Mouse (Mus musculus): ENCODE results near the gene Samhd1. TPM values are rescaled to one million over a fixed set of nuclear protein-coding genes. Genes with fewer than 3 reads are reported as not detected.
A peak's percentile ranks its signal among the peaks of the same experiment; 100 is the strongest.

Gene Samhd1
- 9.5 and 11.1 TPM in 2 replicates for polyA plus RNA-seq (2015; fragmentation: Nextera tagmentation; extraction: Ambion mirVana)

DNA sequence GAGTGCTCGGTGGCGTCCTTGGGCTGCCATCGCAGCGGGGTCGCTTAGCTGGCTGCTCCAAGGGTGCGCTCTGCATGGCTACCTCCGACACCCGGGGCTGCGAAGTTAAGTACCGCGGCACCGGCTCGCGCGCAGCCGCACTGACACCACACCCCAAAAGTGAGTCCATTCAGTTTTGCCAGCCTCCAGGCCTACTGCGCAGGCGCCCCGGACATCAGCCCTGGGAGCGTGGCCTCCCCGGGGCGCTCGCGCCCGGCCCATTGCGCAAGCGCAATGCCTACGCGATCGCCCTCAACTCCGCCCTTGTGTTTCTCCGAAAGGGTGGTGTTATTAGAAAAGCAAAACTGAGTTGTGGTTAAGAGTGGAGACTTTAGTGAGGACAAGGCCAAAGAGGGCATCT lies at the start of gene Samhd1:
Gene Samhd1, minus strand, starts transcription at position 252 of the 400 bp plus-strand sequence.
- Histone ChIP-seq H3K4me3 (ENCODE audit: low read length) (peak within 1 kb of the TSS; percentile 62), H3K36me3 (ENCODE audit: control insufficient read depth, insufficient read depth, low read length) (no peaks in the 10 kb centered on the region), H3K9me3 (ENCODE audit: control insufficient read depth, low read length) (no peaks in the 10 kb centered on the region), H3K27me3 (replicated peaks; ENCODE audit: control insufficient read depth, insufficient read depth, low read length) (no peaks in the 10 kb centered on the region), H3K4me2 (ENCODE audit: low read length) (peak within 1 kb of the TSS; percentile 98), H3K4me1 (ENCODE audit: control insufficient read depth, insufficient read depth, low read depth, low read length) (peaks cover 4% of the 10 kb centered on the region), H3K27ac (ENCODE audit: low read depth, low read length) (peak within 1 kb of the TSS; percentile 41), H3K9ac (ENCODE audit: low read depth, low read length) (peak within 1 kb of the TSS; percentile 71)
- WGBS, result under 1% methylated on average over 32 of the region's 32 CpGs
- peak; percentile 94 for ATAC-seq

DNA sequence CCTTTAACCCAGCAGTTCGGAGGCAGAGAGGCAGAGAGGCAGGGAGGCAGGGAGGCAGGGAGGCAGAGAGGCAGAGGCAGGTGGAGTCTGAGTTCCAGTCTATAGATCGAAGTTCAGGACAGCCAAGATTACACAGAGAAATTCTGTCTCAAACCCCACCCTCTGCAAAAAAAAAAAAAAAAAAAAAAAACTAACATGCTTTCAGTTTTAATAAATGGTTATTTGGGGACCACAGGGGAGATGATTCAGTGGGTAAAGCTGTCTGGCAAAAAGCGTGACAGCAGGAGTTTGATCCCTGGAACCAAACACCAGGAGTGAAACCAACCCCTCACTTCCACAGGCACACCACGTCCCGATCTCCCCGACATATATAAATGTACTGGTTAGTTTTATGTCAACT lies 43.1 kb upstream of the Samhd1 start:
- Histone ChIP-seq H3K27ac (ENCODE audit: low read depth, low read length) (no peak overlapping the region), H3K36me3 (ENCODE audit: control insufficient read depth, insufficient read depth, low read length) (0 out of 2 replicates have a peak, but pooled peaks cover 2% of the 10 kb centered on the region), H3K9me3 (ENCODE audit: control insufficient read depth, low read length) (no peaks in the 10 kb centered on the region), H3K27me3 (replicated peaks; ENCODE audit: control insufficient read depth, insufficient read depth, low read length) (no peaks in the 10 kb centered on the region), H3K9ac (ENCODE audit: low read depth, low read length) (no peak overlapping the region), H3K4me3 (ENCODE audit: low read length) (no peak overlapping the region), H3K4me1 (ENCODE audit: control insufficient read depth, insufficient read depth, low read depth, low read length) (no peaks in the 10 kb centered on the region), H3K4me2 (ENCODE audit: low read length) (no peak overlapping the region)
- no peak for ATAC-seq
- WGBS, result 88% methylated on average over 6 of the region's 6 CpGs

DNA sequence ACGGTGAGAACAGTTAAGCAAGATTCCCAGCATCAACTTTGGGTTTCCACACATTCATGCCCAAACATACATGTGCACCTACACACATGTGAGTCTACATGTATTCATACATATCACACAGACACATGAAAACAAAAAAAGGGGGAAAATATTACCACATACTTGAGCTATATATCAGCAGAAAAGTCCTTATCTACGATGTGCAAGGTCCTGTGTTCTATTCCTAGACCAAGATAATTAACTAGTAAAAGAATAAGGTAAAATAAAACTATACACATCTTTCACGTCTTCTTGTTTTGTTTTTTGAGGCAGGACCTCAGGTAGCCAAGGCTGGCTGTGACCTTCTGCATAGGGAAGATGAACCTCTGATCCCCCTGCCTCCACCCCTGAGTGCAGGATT lies 41.2 kb upstream of the Samhd1 start:
- H3K36me3 ChIP-seq (ENCODE audit: control insufficient read depth, insufficient read depth, low read length), result 0 out of 2 replicates have a peak, but pooled peaks cover 2% of the 10 kb centered on the region
- H3K4me2 ChIP-seq (ENCODE audit: low read length), result no peak overlapping the region
- no peak for ATAC-seq
- H3K4me3 ChIP-seq (ENCODE audit: low read length), result no peak overlapping the region
- H3K9ac ChIP-seq (ENCODE audit: low read depth, low read length), result no peak overlapping the region
- no peaks in the 10 kb centered on the region for H3K9me3 ChIP-seq (ENCODE audit: control insufficient read depth, low read length)
- no peaks in the 10 kb centered on the region for H3K27me3 ChIP-seq (replicated peaks; ENCODE audit: control insufficient read depth, insufficient read depth, low read length)
- no peak overlapping the region for H3K27ac ChIP-seq (ENCODE audit: low read depth, low read length)
- 95% methylated on average over 3 of the region's 3 CpGs for WGBS
- H3K4me1 ChIP-seq (ENCODE audit: control insufficient read depth, insufficient read depth, low read depth, low read length), result no peaks in the 10 kb centered on the region

DNA sequence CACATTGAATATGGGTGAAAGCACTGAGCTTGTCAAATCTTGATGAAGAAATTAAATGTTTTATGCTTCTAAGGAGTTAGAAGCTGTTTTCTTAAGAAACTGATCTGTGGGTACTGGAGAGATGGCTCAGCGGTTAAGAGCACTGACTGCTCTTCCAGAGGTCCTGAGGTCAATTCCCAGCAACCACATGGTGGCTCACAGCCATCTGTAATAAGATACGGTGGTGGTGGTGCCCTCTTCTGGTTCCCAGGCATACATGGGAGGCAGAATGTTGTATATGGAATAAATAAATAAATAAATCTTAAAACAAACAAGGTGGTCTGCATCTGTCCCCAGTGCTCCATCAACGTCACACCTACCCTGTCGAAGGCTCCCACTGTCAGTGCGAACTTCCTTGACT lies 39.4 kb upstream of the Samhd1 start:
- Histone ChIP-seq H3K4me2 (ENCODE audit: low read length) (no peak overlapping the region), H3K27me3 (replicated peaks; ENCODE audit: control insufficient read depth, insufficient read depth, low read length) (no peaks in the 10 kb centered on the region), H3K4me3 (ENCODE audit: low read length) (no peak overlapping the region), H3K36me3 (ENCODE audit: control insufficient read depth, insufficient read depth, low read length) (0 out of 2 replicates have a peak, but pooled peaks cover 2% of the 10 kb centered on the region), H3K9ac (ENCODE audit: low read depth, low read length) (no peak overlapping the region), H3K27ac (ENCODE audit: low read depth, low read length) (no peak overlapping the region), H3K4me1 (ENCODE audit: control insufficient read depth, insufficient read depth, low read depth, low read length) (no peaks in the 10 kb centered on the region; the same call in 1 of the 2 replicates), H3K9me3 (ENCODE audit: control insufficient read depth, low read length) (no peaks in the 10 kb centered on the region)
- WGBS, result 78% methylated on average over 5 of the region's 5 CpGs
- no peak for ATAC-seq

DNA sequence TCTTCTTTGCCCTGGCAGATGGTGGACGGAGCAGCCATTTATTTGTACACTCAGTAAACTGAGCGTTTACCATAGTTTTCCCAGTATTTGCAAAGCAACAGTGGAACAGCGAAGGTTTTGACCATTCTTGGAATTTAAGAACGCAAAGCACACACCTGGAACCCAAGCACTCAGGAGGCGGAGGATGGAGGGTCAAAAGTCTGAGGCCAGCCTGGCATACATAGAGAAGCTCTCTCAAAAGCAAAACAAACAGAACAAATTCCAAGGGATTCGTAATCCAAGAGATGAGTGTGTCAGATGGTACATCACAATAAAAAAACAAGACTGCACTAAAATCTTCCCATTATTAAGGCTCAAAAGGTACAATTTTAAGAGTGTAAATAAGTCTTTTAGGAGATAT lies 38.5 kb upstream of the Samhd1 start:
- 97% methylated on average over 6 of the region's 6 CpGs for WGBS
- Histone ChIP-seq H3K4me2 (ENCODE audit: low read length) (no peak overlapping the region), H3K27me3 (replicated peaks; ENCODE audit: control insufficient read depth, insufficient read depth, low read length) (no peaks in the 10 kb centered on the region)

DNA sequence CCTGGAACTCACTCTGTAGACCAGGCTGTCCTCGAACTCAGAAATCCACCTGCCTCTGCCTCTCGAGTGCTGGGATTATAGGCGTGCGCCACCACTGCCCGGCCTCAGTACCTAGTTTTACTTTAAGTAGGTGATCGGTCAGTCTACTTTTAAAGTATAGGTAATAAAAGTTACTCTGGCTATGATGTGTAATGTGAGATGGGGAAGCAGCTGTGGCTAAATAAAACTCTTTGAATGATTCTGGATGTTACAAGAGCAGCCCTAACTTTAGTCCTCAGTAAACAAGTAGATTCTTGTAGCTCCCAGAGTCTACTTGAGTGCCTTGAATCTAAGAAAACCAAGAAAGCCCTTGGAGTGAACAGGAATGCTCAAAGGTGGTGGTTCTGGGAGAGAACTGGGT lies 37.9 kb upstream of the Samhd1 start:
- Histone ChIP-seq H3K9ac (ENCODE audit: low read depth, low read length) (no peak overlapping the region), H3K4me1 (ENCODE audit: control insufficient read depth, insufficient read depth, low read depth, low read length) (no peaks in the 10 kb centered on the region; the same call in 1 of the 2 replicates), H3K4me2 (ENCODE audit: low read length) (no peak overlapping the region), H3K9me3 (ENCODE audit: control insufficient read depth, low read length) (no peaks in the 10 kb centered on the region), H3K27ac (ENCODE audit: low read depth, low read length) (no peak overlapping the region), H3K4me3 (ENCODE audit: low read length) (no peak overlapping the region), H3K27me3 (replicated peaks; ENCODE audit: control insufficient read depth, insufficient read depth, low read length) (no peaks in the 10 kb centered on the region), H3K36me3 (ENCODE audit: control insufficient read depth, insufficient read depth, low read length) (0 out of 2 replicates have a peak, but pooled peaks cover 2% of the 10 kb centered on the region)
- ATAC-seq, result no peak
- WGBS, result 99% methylated on average over 6 of the region's 6 CpGs

More for the DNA sequence above, 38.5 kb upstream of the Samhd1 start:
- no peaks in the 10 kb centered on the region; the same call in 1 of the 2 replicates for H3K4me1 ChIP-seq (ENCODE audit: control insufficient read depth, insufficient read depth, low read depth, low read length)
- no peak for ATAC-seq
- H3K9ac ChIP-seq (ENCODE audit: low read depth, low read length), result no peak overlapping the region
- 0 out of 2 replicates have a peak, but pooled peaks cover 2% of the 10 kb centered on the region for H3K36me3 ChIP-seq (ENCODE audit: control insufficient read depth, insufficient read depth, low read length)
- H3K27ac ChIP-seq (ENCODE audit: low read depth, low read length), result no peak overlapping the region
- no peaks in the 10 kb centered on the region for H3K9me3 ChIP-seq (ENCODE audit: control insufficient read depth, low read length)
- no peak overlapping the region for H3K4me3 ChIP-seq (ENCODE audit: low read length)

DNA sequence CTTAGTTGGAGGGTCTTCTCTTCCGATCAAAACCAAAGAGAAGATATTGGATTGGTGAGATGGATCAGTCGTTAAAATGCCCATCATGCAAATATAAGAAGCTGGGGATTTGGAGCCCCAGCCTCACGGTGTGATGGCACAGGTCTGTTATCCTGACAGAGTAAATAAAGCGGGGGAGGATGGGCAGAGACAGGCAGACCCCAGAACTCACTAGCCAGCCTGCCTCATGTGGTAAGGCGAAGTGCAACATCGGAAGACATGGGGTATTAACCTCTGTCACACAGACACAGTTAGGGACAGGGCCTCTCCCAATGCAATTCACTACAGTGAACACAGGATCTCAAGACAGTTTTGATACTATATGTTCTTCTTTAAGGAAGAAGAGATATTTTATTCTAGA lies 35.6 kb upstream of the Samhd1 start:
- Histone ChIP-seq H3K4me3 (ENCODE audit: low read length) (no peak overlapping the region), H3K9me3 (ENCODE audit: control insufficient read depth, low read length) (no peaks in the 10 kb centered on the region), H3K27me3 (replicated peaks; ENCODE audit: control insufficient read depth, insufficient read depth, low read length) (no peaks in the 10 kb centered on the region), H3K9ac (ENCODE audit: low read depth, low read length) (no peak overlapping the region), H3K27ac (ENCODE audit: low read depth, low read length) (no peak overlapping the region), H3K4me2 (ENCODE audit: low read length) (no peak overlapping the region), H3K4me1 (ENCODE audit: control insufficient read depth, insufficient read depth, low read depth, low read length) (no peaks in the 10 kb centered on the region; the same call in 1 of the 2 replicates), H3K36me3 (ENCODE audit: control insufficient read depth, insufficient read depth, low read length) (0 out of 2 replicates have a peak, but pooled peaks cover 2% of the 10 kb centered on the region)
- no peak for ATAC-seq
- WGBS, result 33% methylated on average over 6 of the region's 6 CpGs

DNA sequence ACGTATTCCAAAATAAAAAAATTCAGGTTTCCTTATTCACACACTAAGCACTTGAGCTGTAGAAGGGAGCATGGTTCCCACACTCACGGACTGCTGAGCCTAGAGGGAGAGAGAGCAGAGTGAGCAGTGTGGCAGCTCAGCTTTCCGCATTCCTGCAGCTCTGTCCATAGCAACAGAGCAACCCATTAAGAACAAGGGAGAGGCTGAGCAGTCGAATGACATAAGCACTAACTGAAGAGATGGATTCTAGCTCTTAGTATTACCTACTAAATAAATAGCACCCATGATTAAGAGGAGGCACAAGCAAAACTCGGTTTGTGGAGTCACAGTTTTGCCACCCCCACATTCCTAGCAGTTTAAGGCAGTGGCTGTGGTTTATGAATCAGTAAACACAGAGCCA lies 35.1 kb upstream of the Samhd1 start:
- H3K4me3 ChIP-seq (ENCODE audit: low read length), result no peak overlapping the region
- H3K27me3 ChIP-seq (replicated peaks; ENCODE audit: control insufficient read depth, insufficient read depth, low read length), result no peaks in the 10 kb centered on the region
- H3K9me3 ChIP-seq (ENCODE audit: control insufficient read depth, low read length), result no peaks in the 10 kb centered on the region
- H3K9ac ChIP-seq (ENCODE audit: low read depth, low read length), result no peak overlapping the region
- H3K4me2 ChIP-seq (ENCODE audit: low read length), result no peak overlapping the region
- ATAC-seq, result peak; percentile 84
- 0 out of 2 replicates have a peak, but pooled peaks cover 2% of the 10 kb centered on the region for H3K36me3 ChIP-seq (ENCODE audit: control insufficient read depth, insufficient read depth, low read length)
- H3K4me1 ChIP-seq (ENCODE audit: control insufficient read depth, insufficient read depth, low read depth, low read length), result no peaks in the 10 kb centered on the region; the same call in 1 of the 2 replicates
- 16% methylated on average over 5 of the region's 5 CpGs for WGBS
- H3K27ac ChIP-seq (ENCODE audit: low read depth, low read length), result no peak overlapping the region

DNA sequence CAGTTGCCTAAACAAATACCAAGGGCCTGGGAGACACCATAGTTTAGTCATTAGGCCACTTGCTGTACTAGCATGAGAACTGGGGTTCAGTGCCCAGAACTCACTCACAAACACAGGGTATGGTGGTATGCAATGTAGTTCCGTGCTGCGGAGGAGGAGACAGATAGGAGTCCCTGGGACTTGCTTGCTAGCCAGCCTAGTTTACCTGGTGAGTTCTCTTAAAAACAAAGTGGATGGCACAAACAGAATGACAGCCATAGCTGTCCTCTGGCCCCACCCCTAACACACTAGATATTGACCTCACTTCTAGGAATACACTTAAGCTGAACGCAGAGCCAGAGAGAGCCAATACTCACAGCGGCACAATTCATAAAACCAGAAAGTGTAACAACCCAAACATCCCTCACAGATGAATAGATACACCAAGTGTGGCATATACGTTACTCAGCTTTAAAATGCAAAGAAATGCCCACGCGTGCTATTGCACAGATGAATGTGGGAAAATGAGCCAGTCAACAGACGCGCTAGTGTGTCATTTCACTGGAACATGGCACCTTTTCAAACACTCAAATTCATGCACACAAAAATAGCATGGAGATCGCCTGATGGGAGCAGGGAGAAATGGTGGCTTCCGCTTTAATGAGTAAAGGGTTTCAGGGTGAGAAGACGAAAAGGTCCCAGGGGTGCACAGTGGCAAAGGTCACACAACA lies 31.5 kb upstream of the Samhd1 start:
- no peak for ATAC-seq
- Histone ChIP-seq H3K27me3 (replicated peaks; ENCODE audit: control insufficient read depth, insufficient read depth, low read length) (no peaks in the 10 kb centered on the region), H3K4me1 (ENCODE audit: control insufficient read depth, insufficient read depth, low read depth, low read length) (no peaks in the 10 kb centered on the region; the same call in 1 of the 2 replicates), H3K4me2 (ENCODE audit: low read length) (no peak overlapping the region), H3K36me3 (ENCODE audit: control insufficient read depth, insufficient read depth, low read length) (peaks cover 5% of the 10 kb centered on the region; the same call in 1 of the 2 replicates), H3K4me3 (ENCODE audit: low read length) (no peak overlapping the region), H3K9ac (ENCODE audit: low read depth, low read length) (no peak overlapping the region), H3K9me3 (ENCODE audit: control insufficient read depth, low read length) (no peaks in the 10 kb centered on the region), H3K27ac (ENCODE audit: low read depth, low read length) (no peak overlapping the region)
- 92% methylated on average over 12 of the region's 12 CpGs for WGBS
